Mouse (Mus musculus) gastrocnemius, postnatal 4 days (tissue): ENCODE results near the gene Gm45233. TPM values are rescaled to one million over a fixed set of nuclear protein-coding genes. Genes with fewer than 3 reads are reported as not detected.

Source experiments
- DNase-seq, 2 experiments: peaks; one replicate each; pipeline ENCODE4 v3.0.0; 2021 to 2022; ENCODE audit warnings: low spot score in 2 of 2, mixed read lengths in 2 of 2
- total RNA-seq, 2 experiments: library from RNA; stranded (reverse); gene quantifications; 2 replicates each; pipeline ENCODE4 v1.2.3; 2021

Gene Gm45233
- total RNA-seq, 2 experiments from 2014 or later = 1.2 to 1.4 TPM

GRCm38 (mm10) chr7:43448246-43448645 is 4.3 kb downstream of the Gm45233 start:
- DNase-seq = no peak

- DNase-seq = no peak
Measured at GRCm38 (mm10) chr7:43449811-43450210, 5.9 kb downstream of the Gm45233 start.

- DNase-seq = no peak
Measured at GRCm38 (mm10) chr7:43451726-43452125, 7.8 kb downstream of the Gm45233 start.

- DNase-seq = no peak
Measured at GRCm38 (mm10) chr7:43452609-43453008, 8.7 kb downstream of the Gm45233 start.

- no peak for DNase-seq
Measured at GRCm38 (mm10) chr7:43453599-43454355, 9.8 kb downstream of the Gm45233 start.

GRCm38 (mm10) chr7:43454371-43454770 is 10.4 kb downstream of the Gm45233 start:
- DNase-seq = no peak

GRCm38 (mm10) chr7:43462851-43463250 is 18.9 kb downstream of the Gm45233 start, which contains the start of gene Vsig10l:
TSS of gene Vsig10l (plus strand) at chr7:43463151.
- no peak for DNase-seq

- DNase-seq = no peak
Measured at GRCm38 (mm10) chr7:43463976-43464375, 20.0 kb downstream of the Gm45233 start.

GRCm38 (mm10) chr7:43464864-43465343 is 21.0 kb downstream of the Gm45233 start:
- DNase-seq = no peak

- peak; percentile 71 to 89 for DNase-seq
Measured at GRCm38 (mm10) chr7:43465344-43466098, 21.6 kb downstream of the Gm45233 start.

- peak; percentile 77 to 88 for DNase-seq
Measured at GRCm38 (mm10) chr7:43466099-43466694, 22.3 kb downstream of the Gm45233 start.

- DNase-seq = no peak
Measured at GRCm38 (mm10) chr7:43470373-43470772, 26.4 kb downstream of the Gm45233 start.

- DNase-seq = no peak
Measured at GRCm38 (mm10) chr7:43475706-43476105, 31.8 kb downstream of the Gm45233 start.

GRCm38 (mm10) chr7:43476376-43476775 is 32.4 kb downstream of the Gm45233 start:
- DNase-seq = no peak

- no peak for DNase-seq
Measured at GRCm38 (mm10) chr7:43481191-43481590, 37.3 kb downstream of the Gm45233 start.

- no peak for DNase-seq
Measured at GRCm38 (mm10) chr7:43482090-43482716, 38.3 kb downstream of the Gm45233 start.

- DNase-seq = no peak
Measured at GRCm38 (mm10) chr7:43483236-43483635, 39.3 kb downstream of the Gm45233 start.

GRCm38 (mm10) chr7:43488646-43489045 is 44.7 kb downstream of the Gm45233 start:
- no peak for DNase-seq

GRCm38 (mm10) chr7:43489631-43490125 is 45.8 kb downstream of the Gm45233 start, which contains the start of gene Iglon5:
TSS of gene Iglon5 (minus strand) at chr7:43490075.
- DNase-seq = no peak

GRCm38 (mm10) chr7:43490182-43490584 is 46.3 kb downstream of the Gm45233 start:
- DNase-seq = peak in 1 of 2 experiments; percentile 33

GRCm38 (mm10) chr7:43490861-43491260 is 46.9 kb downstream of the Gm45233 start:
- no peak for DNase-seq
